Mouse (Mus musculus): Measurements from ENCODE around the gene Lysmd4.
A peak's percentile ranks its signal among the peaks of the same experiment; 100 is the strongest.

The Lysmd4 gene

DNA sequence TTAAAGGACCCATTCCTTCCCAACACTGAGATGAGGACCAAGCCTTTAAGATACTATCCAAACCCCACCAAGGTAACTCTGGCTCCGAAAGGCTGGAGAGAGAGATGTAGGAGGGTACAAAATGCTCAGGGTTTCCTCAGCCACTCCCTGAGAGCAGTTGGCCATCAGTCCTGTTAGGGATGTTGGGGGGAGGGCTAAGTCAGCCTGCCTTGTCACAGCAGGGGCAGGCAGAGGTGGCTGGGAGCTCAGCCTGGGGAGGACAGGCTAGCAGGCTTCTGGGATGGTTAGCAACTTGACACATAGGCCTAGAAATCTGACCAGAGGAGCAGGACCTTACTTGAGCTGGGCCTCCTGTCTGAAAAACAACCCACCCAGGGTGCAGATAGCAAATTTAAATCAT, 5.2 kb downstream of the Lysmd4 start:
- Histone ChIP-seq H3K4me1 (replicated peaks; ENCODE audit: low read depth, low read length) (peaks cover 11% of the 10 kb centered on the region), H3K4me3 (replicated peaks; ENCODE audit: low read length) (no peak overlapping the region), H3K36me3 (ENCODE audit: insufficient read depth, low read length) (peaks cover 19% of the 10 kb centered on the region), H3K9me3 (ENCODE audit: low read length) (no peaks in the 10 kb centered on the region), H3K27me3 (ENCODE audit: insufficient read depth, low read length) (no peaks in the 10 kb centered on the region)
- TF ChIP-seq NANOG (IDR thresholded peaks at IDR 0.05; ENCODE audit: borderline replicate concordance, low read length) (no peak), POU5F1 (IDR thresholded peaks at IDR 0.05; ENCODE audit: borderline replicate concordance, low read length) (no peak), CTCF (conservative IDR thresholded peaks at IDR 0.05; ENCODE audit: low read length) (no peak)

- peaks cover 3% of the 10 kb centered on the region; the same call in 1 of the 2 replicates for H3K4me1 ChIP-seq (replicated peaks; ENCODE audit: low read depth, low read length)
- H3K4me3 ChIP-seq (replicated peaks; ENCODE audit: low read length) = no peak overlapping the region
- H3K27me3 ChIP-seq (ENCODE audit: insufficient read depth, low read length) = no peaks in the 10 kb centered on the region
- peaks cover 19% of the 10 kb centered on the region for H3K36me3 ChIP-seq (ENCODE audit: insufficient read depth, low read length)
- no peaks in the 10 kb centered on the region for H3K9me3 ChIP-seq (ENCODE audit: low read length)
- TF ChIP-seq NANOG (IDR thresholded peaks at IDR 0.05; ENCODE audit: borderline replicate concordance, low read length) (no peak), CTCF (conservative IDR thresholded peaks at IDR 0.05; ENCODE audit: low read length) (no peak), POU5F1 (IDR thresholded peaks at IDR 0.05; ENCODE audit: borderline replicate concordance, low read length) (no peak)
These were observed 6.0 kb downstream of the Lysmd4 start for GRCm38 (mm10) chr7:67228390-67228789.

- H3K4me1 ChIP-seq (replicated peaks; ENCODE audit: low read depth, low read length) = no peaks in the 10 kb centered on the region
- no peak for TF ChIP-seq NANOG (IDR thresholded peaks at IDR 0.05; ENCODE audit: borderline replicate concordance, low read length)
- no peak for TF ChIP-seq POU5F1 (IDR thresholded peaks at IDR 0.05; ENCODE audit: borderline replicate concordance, low read length)
- TF ChIP-seq CTCF (conservative IDR thresholded peaks at IDR 0.05; ENCODE audit: low read length) = peak; percentile 68
- no peak overlapping the region for H3K4me3 ChIP-seq (replicated peaks; ENCODE audit: low read length)
- peaks cover 16% of the 10 kb centered on the region for H3K36me3 ChIP-seq (ENCODE audit: insufficient read depth, low read length)
- H3K9me3 ChIP-seq (ENCODE audit: low read length) = no peaks in the 10 kb centered on the region
- no peaks in the 10 kb centered on the region for H3K27me3 ChIP-seq (ENCODE audit: insufficient read depth, low read length)
These were observed 6.7 kb downstream of the Lysmd4 start for GRCm38 (mm10) chr7:67228891-67229602.

DNA sequence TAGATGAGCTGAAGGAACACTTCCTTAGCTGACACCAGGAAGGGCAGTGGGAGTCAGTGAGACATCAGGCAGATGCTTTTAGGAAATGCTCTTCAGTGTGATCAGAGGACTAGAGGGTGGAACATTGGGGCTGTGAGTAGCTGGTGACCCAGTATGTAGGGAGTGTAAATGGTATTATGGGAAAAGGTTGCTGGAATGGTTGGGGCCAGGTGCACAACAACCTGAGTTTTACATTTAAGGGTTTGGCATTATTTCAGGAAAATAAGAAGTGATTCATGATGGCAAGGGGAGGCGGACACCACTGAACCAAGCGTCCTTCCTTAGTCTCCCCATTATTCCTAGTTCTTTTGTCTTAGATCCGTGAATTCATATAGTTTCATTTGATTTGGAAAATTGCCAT, 7.4 kb downstream of the Lysmd4 start:
- no peaks in the 10 kb centered on the region for H3K4me1 ChIP-seq (replicated peaks; ENCODE audit: low read depth, low read length)
- no peak overlapping the region for H3K4me3 ChIP-seq (replicated peaks; ENCODE audit: low read length)
- H3K36me3 ChIP-seq (ENCODE audit: insufficient read depth, low read length) = peaks cover 20% of the 10 kb centered on the region
- TF ChIP-seq CTCF (conservative IDR thresholded peaks at IDR 0.05; ENCODE audit: low read length) (no peak), POU5F1 (IDR thresholded peaks at IDR 0.05; ENCODE audit: borderline replicate concordance, low read length) (no peak), NANOG (IDR thresholded peaks at IDR 0.05; ENCODE audit: borderline replicate concordance, low read length) (no peak)
- H3K9me3 ChIP-seq (ENCODE audit: low read length) = no peaks in the 10 kb centered on the region
- no peaks in the 10 kb centered on the region for H3K27me3 ChIP-seq (ENCODE audit: insufficient read depth, low read length)

- H3K4me3 ChIP-seq (replicated peaks; ENCODE audit: low read length) = no peak overlapping the region
These were observed 7.9 kb downstream of the Lysmd4 start for GRCm38 (mm10) chr7:67230221-67230620.

DNA sequence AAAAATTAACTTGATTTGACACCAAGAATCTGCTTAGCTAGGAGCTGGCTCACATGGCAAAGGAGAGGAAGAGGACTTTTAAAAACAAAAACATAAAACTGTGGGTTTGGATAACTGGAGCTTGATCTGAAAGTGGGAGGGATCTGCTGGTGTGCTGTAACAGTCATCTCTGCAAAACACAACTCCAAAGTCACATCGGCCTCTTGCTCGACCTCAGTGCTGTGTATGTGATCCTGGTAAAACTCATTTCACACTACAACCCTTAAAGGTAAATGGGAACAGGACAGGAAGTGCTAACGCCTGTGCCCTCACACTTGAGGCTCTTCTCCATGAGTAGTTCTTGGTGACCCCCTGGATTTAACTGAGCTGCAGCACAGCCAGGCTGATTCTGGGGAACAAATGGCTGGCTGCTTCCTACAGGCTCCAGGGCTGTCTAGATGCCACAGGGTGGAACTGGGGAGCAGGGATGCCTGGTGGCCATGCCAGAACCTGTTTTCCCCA, 8.3 kb downstream of the Lysmd4 start:
- H3K36me3 ChIP-seq (ENCODE audit: insufficient read depth, low read length) = peaks cover 29% of the 10 kb centered on the region
- no peaks in the 10 kb centered on the region for H3K4me1 ChIP-seq (replicated peaks; ENCODE audit: low read depth, low read length)
- H3K27me3 ChIP-seq (ENCODE audit: insufficient read depth, low read length) = no peaks in the 10 kb centered on the region
- H3K4me3 ChIP-seq (replicated peaks; ENCODE audit: low read length) = no peak overlapping the region
- H3K9me3 ChIP-seq (ENCODE audit: low read length) = no peaks in the 10 kb centered on the region
- no peak for TF ChIP-seq NANOG (IDR thresholded peaks at IDR 0.05; ENCODE audit: borderline replicate concordance, low read length)

More at GRCm38 (mm10) chr7:67230221-67230620, 7.9 kb downstream of the Lysmd4 start:
- no peaks in the 10 kb centered on the region for H3K4me1 ChIP-seq (replicated peaks; ENCODE audit: low read depth, low read length)
- peaks cover 25% of the 10 kb centered on the region for H3K36me3 ChIP-seq (ENCODE audit: insufficient read depth, low read length)
- no peak for TF ChIP-seq NANOG (IDR thresholded peaks at IDR 0.05; ENCODE audit: borderline replicate concordance, low read length)
- no peak for TF ChIP-seq POU5F1 (IDR thresholded peaks at IDR 0.05; ENCODE audit: borderline replicate concordance, low read length)
- no peak for TF ChIP-seq CTCF (conservative IDR thresholded peaks at IDR 0.05; ENCODE audit: low read length)
- H3K9me3 ChIP-seq (ENCODE audit: low read length) = no peaks in the 10 kb centered on the region
- no peaks in the 10 kb centered on the region for H3K27me3 ChIP-seq (ENCODE audit: insufficient read depth, low read length)

GRCm38 (mm10) chr7:67232504-67232903, 10.2 kb downstream of the Lysmd4 start:
- Histone ChIP-seq H3K4me3 (replicated peaks; ENCODE audit: low read length) (no peak overlapping the region), H3K4me1 (replicated peaks; ENCODE audit: low read depth, low read length) (no peaks in the 10 kb centered on the region), H3K9me3 (ENCODE audit: low read length) (no peaks in the 10 kb centered on the region), H3K27me3 (ENCODE audit: insufficient read depth, low read length) (no peaks in the 10 kb centered on the region), H3K36me3 (ENCODE audit: insufficient read depth, low read length) (peaks cover 23% of the 10 kb centered on the region)
- TF ChIP-seq POU5F1 (IDR thresholded peaks at IDR 0.05; ENCODE audit: borderline replicate concordance, low read length) (no peak), CTCF (conservative IDR thresholded peaks at IDR 0.05; ENCODE audit: low read length) (no peak), NANOG (IDR thresholded peaks at IDR 0.05; ENCODE audit: borderline replicate concordance, low read length) (no peak)

DNA sequence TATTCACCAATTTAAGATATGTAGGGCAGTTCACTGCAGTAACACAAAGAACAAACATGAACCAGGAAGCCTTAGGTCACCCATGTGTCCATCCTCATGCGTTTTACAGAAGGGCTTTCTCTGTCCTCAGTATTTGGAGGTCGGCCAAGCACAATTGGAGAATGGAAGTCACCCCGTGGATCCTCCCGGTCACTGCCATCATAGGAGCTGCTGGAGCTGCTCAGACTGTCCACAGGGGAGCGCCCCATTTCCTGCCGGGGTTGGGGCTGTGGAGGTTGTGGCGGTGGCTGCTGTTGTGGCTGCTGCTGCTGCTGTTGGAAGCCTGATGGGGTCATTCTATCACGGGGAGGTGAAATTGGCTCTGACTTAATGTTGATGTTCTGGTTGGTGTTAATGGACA, 12.5 kb downstream of the Lysmd4 start:
- Histone ChIP-seq H3K36me3 (ENCODE audit: insufficient read depth, low read length) (peaks cover 23% of the 10 kb centered on the region), H3K9me3 (ENCODE audit: low read length) (no peaks in the 10 kb centered on the region), H3K4me3 (replicated peaks; ENCODE audit: low read length) (no peak overlapping the region), H3K4me1 (replicated peaks; ENCODE audit: low read depth, low read length) (no peaks in the 10 kb centered on the region), H3K27me3 (ENCODE audit: insufficient read depth, low read length) (no peaks in the 10 kb centered on the region)
- no peak for TF ChIP-seq POU5F1 (IDR thresholded peaks at IDR 0.05; ENCODE audit: borderline replicate concordance, low read length)
- no peak for TF ChIP-seq CTCF (conservative IDR thresholded peaks at IDR 0.05; ENCODE audit: low read length)
- no peak for TF ChIP-seq NANOG (IDR thresholded peaks at IDR 0.05; ENCODE audit: borderline replicate concordance, low read length)

DNA sequence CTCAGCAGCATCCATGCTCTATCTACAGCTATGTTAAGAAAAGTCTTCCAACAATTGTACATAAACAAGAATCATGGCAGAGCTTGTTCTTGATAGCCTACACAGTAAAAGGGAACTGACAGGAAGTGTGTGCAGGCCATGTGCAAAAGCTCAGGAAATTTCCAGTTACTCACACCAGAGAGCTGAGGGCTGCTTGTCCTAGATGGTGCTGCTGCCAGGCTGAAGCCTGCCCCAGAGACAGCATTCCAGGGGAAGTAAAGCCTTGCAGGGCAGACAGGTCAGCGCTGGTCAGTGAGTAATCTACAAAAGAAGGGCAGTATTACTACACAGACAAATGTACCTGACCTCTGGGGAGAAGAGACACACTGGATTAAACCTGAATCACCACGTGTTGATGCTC, 14.0 kb downstream of the Lysmd4 start:
- Histone ChIP-seq H3K27me3 (ENCODE audit: insufficient read depth, low read length) (no peaks in the 10 kb centered on the region), H3K4me1 (replicated peaks; ENCODE audit: low read depth, low read length) (no peaks in the 10 kb centered on the region), H3K4me3 (replicated peaks; ENCODE audit: low read length) (no peak overlapping the region), H3K9me3 (ENCODE audit: low read length) (no peaks in the 10 kb centered on the region), H3K36me3 (ENCODE audit: insufficient read depth, low read length) (peaks cover 23% of the 10 kb centered on the region)
- TF ChIP-seq CTCF (conservative IDR thresholded peaks at IDR 0.05; ENCODE audit: low read length) (no peak), POU5F1 (IDR thresholded peaks at IDR 0.05; ENCODE audit: borderline replicate concordance, low read length) (no peak), NANOG (IDR thresholded peaks at IDR 0.05; ENCODE audit: borderline replicate concordance, low read length) (no peak)

Data from E14TG2a.4 (cell line).